Mouse (Mus musculus): ENCODE results near the gene Slfn8. TPM values are rescaled to one million over a fixed set of nuclear protein-coding genes. Genes with fewer than 3 reads are reported as not detected.

Slfn8 gene
- total RNA-seq, 2 experiments from 2014 or later, result 0.57 to 0.58 TPM

Small RNAs within 50 kb of the gene (microRNA-seq; reads per million reads assigned to microRNA genes)
- gene Gm27598 (0 reads per million in 2 experiments), gene Mir7679 (0 reads per million in 2 experiments)

Other genes with a start within 250 kb of the Slfn8 start
- 10 to 100 TPM; 27.1 to 27.8 TPM for gene Lig3, start 239.7 kb downstream of the Slfn8 start, total RNA-seq (2021)
- gene Rffl, start 149.6 kb downstream of the Slfn8 start, total RNA-seq (2021), result 10 to 100 TPM; 11.0 to 11.7 TPM
- gene Rad51d, start 130.2 kb downstream of the Slfn8 start, total RNA-seq (2021), result 10 to 100 TPM; 12.5 to 13.2 TPM
- not detected for gene Fndc8, start 128.7 kb downstream of the Slfn8 start, total RNA-seq (2021)
- gene Nle1, start 112.4 kb downstream of the Slfn8 start, total RNA-seq (2021), result 10 to 100 TPM; 34.4 to 35.1 TPM
- gene Unc45b, start 110.3 kb downstream of the Slfn8 start, total RNA-seq (2021), result 1 to 10 TPM; 4.0 to 5.8 TPM
- 1 to 10 TPM; 3.2 to 4.6 TPM for gene Slfn5, start 69.5 kb downstream of the Slfn8 start, total RNA-seq (2021)
- gene Slfn9, start 29.0 kb downstream of the Slfn8 start, total RNA-seq (2021), result under 1 TPM; 0.72 to 0.81 TPM
- under 1 TPM; 0.31 to 0.51 TPM for gene Slfn2, start 44.3 kb upstream of the Slfn8 start, total RNA-seq (2021)
- not detected for gene Slfn1, start 96.0 kb upstream of the Slfn8 start, total RNA-seq (2021)
- gene Slfn4, start 154.4 kb upstream of the Slfn8 start, total RNA-seq (2021), result under 1 TPM in 1 of 2 experiments, not detected in 1; 0.17 TPM
- gene Slfn3, start 170.5 kb upstream of the Slfn8 start, total RNA-seq (2021), result under 1 TPM; 0.26 to 0.32 TPM

Data from layer of hippocampus, postnatal 14 days (tissue).